Mouse (Mus musculus): ENCODE data around the gene Fscn1. TPM values are rescaled to one million over a fixed set of nuclear protein-coding genes. Genes with fewer than 3 reads are reported as not detected.

Fscn1 gene
- total and polyA plus RNA-seq, 2 experiments from 2014 or later = 77.9 to 104 TPM

DNA sequence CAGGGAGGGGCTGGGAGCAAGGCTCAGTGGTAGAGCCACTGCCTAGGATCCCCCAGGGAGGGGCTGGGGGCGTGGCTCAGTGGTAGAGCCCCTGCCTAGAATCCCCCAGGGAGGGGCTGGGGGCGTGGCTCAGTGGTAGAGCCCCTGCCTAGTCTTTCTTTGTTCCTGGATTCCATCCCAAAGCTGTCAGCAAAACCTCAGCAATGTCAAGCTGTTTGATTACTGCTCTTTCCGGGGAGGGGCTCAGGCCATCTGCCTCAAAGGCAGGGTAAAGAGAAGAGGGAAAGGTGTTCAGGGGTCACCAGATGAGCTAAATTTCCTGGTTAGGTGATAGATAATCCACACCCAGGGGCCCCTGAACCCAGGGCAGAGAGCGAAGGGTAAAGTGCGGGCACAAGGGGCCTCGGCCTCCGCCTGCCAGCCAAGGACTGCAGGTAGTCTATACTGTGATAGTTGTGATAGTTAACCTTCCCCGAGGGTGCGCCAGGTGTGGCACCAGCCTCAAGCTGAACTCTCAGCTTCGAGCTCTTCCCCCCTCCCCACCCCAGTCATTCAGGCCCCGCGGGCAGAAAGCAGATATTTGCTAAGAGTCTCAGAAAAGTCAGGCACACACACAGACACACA is 35.7 kb upstream of the Fscn1 start:
- no peak overlapping the region for H3K4me3 ChIP-seq (ENCODE audit: low read depth, low read length)
- H3K27me3 ChIP-seq (ENCODE audit: control insufficient read depth, insufficient read depth, low read length) = no peaks in the 10 kb centered on the region
- H3K4me2 ChIP-seq (ENCODE audit: low read depth, low read length) = no peak overlapping the region
- H3K36me3 ChIP-seq (replicated peaks; ENCODE audit: control insufficient read depth, insufficient read depth, low read length) = no peaks in the 10 kb centered on the region
- 64% methylated on average over 12 of the region's 12 CpGs for WGBS
- H3K4me1 ChIP-seq (ENCODE audit: control insufficient read depth, insufficient read depth) = peaks cover 43% of the 10 kb centered on the region
- ATAC-seq (ENCODE audit: insufficient read depth, low read depth) = no peak
- H3K9me3 ChIP-seq (replicated peaks; ENCODE audit: control insufficient read depth, low read length) = no peaks in the 10 kb centered on the region
- DNase-seq (ENCODE audit: low spot score) = no peak
- H3K9ac ChIP-seq (replicated peaks; ENCODE audit: low read depth, low read length) = no peak overlapping the region
- no peak overlapping the region for H3K27ac ChIP-seq (ENCODE audit: low read depth)
- TF ChIP-seq EP300 (IDR thresholded peaks at IDR 0.05; ENCODE audit: low read depth) (no peak), CTCF (IDR thresholded peaks at IDR 0.05; ENCODE audit: low read depth) (no peak)

DNA sequence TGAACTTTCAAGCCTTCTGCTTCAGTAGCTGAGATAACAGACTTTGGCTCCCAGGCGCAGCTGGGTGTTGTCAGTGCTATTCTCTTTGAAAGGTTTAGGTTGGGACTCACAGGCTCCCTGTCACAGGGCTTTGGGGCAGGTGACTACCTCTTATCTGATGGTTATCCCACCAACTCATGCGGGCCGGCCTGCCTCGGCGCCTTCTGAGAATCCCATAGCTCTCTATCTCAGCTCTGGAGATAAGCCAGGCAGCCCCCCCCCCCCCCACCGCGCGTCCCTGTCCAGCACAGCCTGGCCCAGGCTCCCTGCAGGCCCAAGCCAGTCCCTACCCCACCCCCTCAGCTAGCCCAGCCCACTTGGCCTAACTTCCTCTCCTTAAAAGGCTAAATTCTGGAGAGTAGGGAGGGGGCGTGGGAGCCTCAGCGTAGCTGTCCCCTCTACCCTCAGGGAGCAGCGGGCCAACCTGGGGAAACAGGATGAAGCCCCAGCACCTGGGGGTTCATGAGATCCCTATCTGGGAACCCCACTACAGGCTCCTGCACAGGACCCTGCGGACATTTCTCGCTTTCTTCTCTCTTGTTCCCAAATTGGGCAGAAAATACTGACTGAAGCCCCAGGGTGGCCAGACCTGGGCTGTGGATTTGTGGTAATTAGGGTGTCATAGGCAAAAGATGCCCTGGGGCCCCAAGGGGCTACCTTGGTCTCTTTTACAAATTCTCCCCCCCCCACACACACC is 33.8 kb upstream of the Fscn1 start:
- Histone ChIP-seq H3K4me1 (ENCODE audit: control insufficient read depth, insufficient read depth) (peaks cover 32% of the 10 kb centered on the region), H3K4me2 (ENCODE audit: low read depth, low read length) (peak overlapping the region; percentile 29; the same call in 1 of the 2 replicates), H3K9ac (replicated peaks; ENCODE audit: low read depth, low read length) (no peak overlapping the region; the same call in 1 of the 2 replicates), H3K36me3 (replicated peaks; ENCODE audit: control insufficient read depth, insufficient read depth, low read length) (no peaks in the 10 kb centered on the region), H3K27me3 (ENCODE audit: control insufficient read depth, insufficient read depth, low read length) (no peaks in the 10 kb centered on the region), H3K9me3 (replicated peaks; ENCODE audit: control insufficient read depth, low read length) (no peaks in the 10 kb centered on the region), H3K27ac (ENCODE audit: low read depth) (peak overlapping the region; percentile 73), H3K4me3 (ENCODE audit: low read depth, low read length) (no peak overlapping the region)
- DNase-seq (ENCODE audit: low spot score) (no peak), ATAC-seq (ENCODE audit: insufficient read depth, low read depth) (peak; percentile 68)
- WGBS = 17% methylated on average over 13 of the region's 13 CpGs
- no peak for TF ChIP-seq EP300 (IDR thresholded peaks at IDR 0.05; ENCODE audit: low read depth)
- no peak for TF ChIP-seq CTCF (IDR thresholded peaks at IDR 0.05; ENCODE audit: low read depth)

DNA sequence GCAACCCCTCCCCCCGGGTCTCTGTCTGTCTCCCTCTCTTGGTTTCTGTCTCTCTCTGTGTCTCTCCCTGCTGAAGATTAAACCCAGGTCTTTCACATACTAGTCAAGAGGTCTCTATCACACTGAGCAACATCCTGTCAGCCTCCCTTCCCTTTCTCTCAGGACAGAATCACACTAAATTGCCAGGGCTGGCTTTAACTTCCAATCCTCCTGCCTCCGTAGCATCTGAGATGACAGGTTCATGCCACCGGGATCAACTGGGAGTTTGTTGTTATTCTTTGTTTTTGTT is 33.3 kb upstream of the Fscn1 start:
- Histone ChIP-seq H3K9ac (replicated peaks; ENCODE audit: low read depth, low read length) (no peak overlapping the region; the same call in 1 of the 2 replicates), H3K4me2 (ENCODE audit: low read depth, low read length) (peak overlapping the region; percentile 29; the same call in 1 of the 2 replicates), H3K27me3 (ENCODE audit: control insufficient read depth, insufficient read depth, low read length) (no peaks in the 10 kb centered on the region), H3K4me3 (ENCODE audit: low read depth, low read length) (no peak overlapping the region), H3K4me1 (ENCODE audit: control insufficient read depth, insufficient read depth) (peaks cover 27% of the 10 kb centered on the region), H3K9me3 (replicated peaks; ENCODE audit: control insufficient read depth, low read length) (no peaks in the 10 kb centered on the region), H3K36me3 (replicated peaks; ENCODE audit: control insufficient read depth, insufficient read depth, low read length) (no peaks in the 10 kb centered on the region), H3K27ac (ENCODE audit: low read depth) (peak overlapping the region; percentile 73)
- TF ChIP-seq EP300 (IDR thresholded peaks at IDR 0.05; ENCODE audit: low read depth) = no peak
- TF ChIP-seq CTCF (IDR thresholded peaks at IDR 0.05; ENCODE audit: low read depth) = no peak
- ATAC-seq (ENCODE audit: insufficient read depth, low read depth) = no peak
- no peak for DNase-seq (ENCODE audit: low spot score)
- WGBS = 25% methylated on average over 3 of the region's 3 CpGs

DNA sequence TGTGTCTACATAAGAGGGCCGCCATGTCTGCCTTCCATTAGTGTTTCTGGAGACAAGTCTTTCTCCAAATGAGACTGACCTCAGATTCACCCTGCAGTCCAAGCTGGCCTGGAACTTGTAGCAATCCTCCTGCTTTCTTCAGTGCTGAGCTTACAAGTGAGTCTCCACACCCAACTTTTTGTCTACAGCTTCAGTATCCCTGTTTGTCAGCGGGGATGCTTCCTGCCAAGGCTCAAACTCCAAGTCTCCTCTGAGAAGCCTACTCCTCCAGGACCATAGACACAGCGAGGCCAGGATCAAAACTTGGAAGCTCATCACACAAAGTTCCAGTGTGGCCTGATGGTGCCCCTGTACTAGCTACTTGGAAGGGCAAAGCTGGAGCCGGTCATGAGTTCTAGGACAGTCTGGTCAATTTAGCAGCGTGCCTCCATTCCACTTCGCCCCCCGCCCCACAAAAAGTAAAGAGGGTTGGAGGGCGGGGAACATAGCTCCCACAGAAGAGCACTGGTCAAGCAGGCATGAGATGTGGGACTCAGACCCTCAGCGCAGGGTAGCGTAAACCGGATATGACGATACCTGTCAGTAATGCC is 32.7 kb upstream of the Fscn1 start:
- Histone ChIP-seq H3K9ac (replicated peaks; ENCODE audit: low read depth, low read length) (no peak overlapping the region), H3K36me3 (replicated peaks; ENCODE audit: control insufficient read depth, insufficient read depth, low read length) (no peaks in the 10 kb centered on the region)

DNA sequence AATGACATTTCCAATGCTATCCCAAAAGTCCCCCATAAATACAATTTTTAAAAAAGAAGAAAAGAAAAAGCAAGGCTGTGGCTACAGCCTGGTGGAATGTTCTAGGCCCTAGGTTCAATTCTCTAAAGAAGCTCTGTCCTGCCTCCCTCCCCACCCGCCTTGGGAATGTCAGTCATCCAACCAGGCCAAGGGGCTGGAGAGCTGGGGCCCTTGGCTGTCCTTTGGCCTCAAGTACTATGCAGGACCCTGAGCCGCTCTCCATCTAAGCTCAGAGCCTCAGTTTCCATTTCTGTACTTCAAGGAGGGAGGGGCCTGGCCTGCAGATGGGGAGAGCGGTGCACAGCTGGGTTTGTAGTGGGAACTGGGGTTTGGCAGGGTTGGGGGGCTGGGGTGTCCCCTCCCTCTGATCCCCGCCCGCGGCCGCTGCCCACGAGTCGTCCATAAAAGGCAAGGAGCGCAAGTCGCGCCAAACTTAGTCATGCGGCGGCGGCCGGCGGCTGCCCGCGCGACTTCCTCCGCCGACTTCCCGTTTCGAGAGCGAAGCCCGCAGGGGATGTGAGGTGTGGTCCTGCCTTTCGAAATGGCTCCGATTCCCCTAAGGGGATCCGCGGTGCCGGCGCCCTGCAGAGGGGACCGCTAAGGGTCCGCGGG is 31.3 kb upstream of the Fscn1 start:
- no peaks in the 10 kb centered on the region for H3K36me3 ChIP-seq (replicated peaks; ENCODE audit: control insufficient read depth, insufficient read depth, low read length)
- peak; percentile 72 for DNase-seq (ENCODE audit: low spot score)
- TF ChIP-seq CTCF (IDR thresholded peaks at IDR 0.05; ENCODE audit: low read depth) (no peak), EP300 (IDR thresholded peaks at IDR 0.05; ENCODE audit: low read depth) (0 out of 2 replicates have a peak, but pooled peaks have one; percentile 16)
- H3K4me3 ChIP-seq (ENCODE audit: low read depth, low read length) = peak overlapping the region; percentile 52
- peak; percentile 44 for ATAC-seq (ENCODE audit: insufficient read depth, low read depth)
- WGBS = 1% methylated on average over 35 of the region's 35 CpGs
- peak overlapping the region; percentile 57 for H3K9ac ChIP-seq (replicated peaks; ENCODE audit: low read depth, low read length)
- H3K27me3 ChIP-seq (ENCODE audit: control insufficient read depth, insufficient read depth, low read length) = no peaks in the 10 kb centered on the region
- peak overlapping the region; percentile 91 for H3K27ac ChIP-seq (ENCODE audit: low read depth)
- peak overlapping the region; percentile 59 for H3K4me2 ChIP-seq (ENCODE audit: low read depth, low read length)
- H3K4me1 ChIP-seq (ENCODE audit: control insufficient read depth, insufficient read depth) = peaks cover 27% of the 10 kb centered on the region
- no peaks in the 10 kb centered on the region for H3K9me3 ChIP-seq (replicated peaks; ENCODE audit: control insufficient read depth, low read length)

More for the DNA sequence above, 32.7 kb upstream of the Fscn1 start:
- Histone ChIP-seq H3K4me1 (ENCODE audit: control insufficient read depth, insufficient read depth) (peaks cover 27% of the 10 kb centered on the region), H3K9me3 (replicated peaks; ENCODE audit: control insufficient read depth, low read length) (no peaks in the 10 kb centered on the region), H3K4me2 (ENCODE audit: low read depth, low read length) (no peak overlapping the region), H3K27me3 (ENCODE audit: control insufficient read depth, insufficient read depth, low read length) (no peaks in the 10 kb centered on the region), H3K27ac (ENCODE audit: low read depth) (peak overlapping the region; percentile 73), H3K4me3 (ENCODE audit: low read depth, low read length) (no peak overlapping the region)
- WGBS = 88% methylated on average over 12 of the region's 12 CpGs
- DNase-seq (ENCODE audit: low spot score) (no peak), ATAC-seq (ENCODE audit: insufficient read depth, low read depth) (no peak)
- no peak for TF ChIP-seq CTCF (IDR thresholded peaks at IDR 0.05; ENCODE audit: low read depth)
- no peak for TF ChIP-seq EP300 (IDR thresholded peaks at IDR 0.05; ENCODE audit: low read depth)
